Mouse (Mus musculus): ENCODE results near the gene H2-Q1.

DNA sequence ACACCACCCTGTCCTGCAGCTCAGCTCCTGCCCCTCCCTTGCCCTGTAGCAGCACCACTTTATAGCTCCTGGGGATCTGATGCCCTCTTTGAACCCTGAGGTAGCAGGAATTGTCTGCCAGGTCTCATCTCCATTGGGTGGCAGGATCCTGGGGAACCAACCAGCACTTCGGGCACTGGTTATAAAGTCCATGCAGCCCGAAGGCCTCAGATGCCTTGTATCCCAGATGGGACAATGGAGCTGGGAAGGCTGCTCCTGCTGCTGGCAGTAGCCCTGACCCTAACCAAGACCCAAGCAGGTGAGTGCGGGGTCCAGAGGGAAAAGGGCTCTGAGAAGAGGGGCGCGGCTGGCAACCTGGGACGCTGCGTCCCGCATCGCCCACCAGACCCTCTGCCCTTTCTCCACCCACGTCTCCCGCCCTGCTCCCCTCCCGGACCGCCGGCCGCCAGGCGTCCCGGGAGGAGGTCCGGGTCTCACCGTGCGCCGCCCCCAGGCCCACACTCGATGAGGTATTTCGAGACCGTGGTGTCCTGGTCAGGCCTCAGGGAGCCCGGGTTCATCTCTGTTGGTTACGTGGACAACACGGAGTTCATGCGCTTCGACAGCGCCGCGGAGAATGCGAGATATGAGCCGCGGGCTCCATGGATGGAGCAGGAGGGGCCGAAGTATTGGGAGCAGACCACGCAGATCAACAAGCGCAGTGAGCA, 38.7 kb downstream of the H2-Q1 start:
- TF ChIP-seq CTCF (IDR thresholded peaks at IDR 0.05; ENCODE audit: low read depth) (no peak), EP300 (IDR thresholded peaks at IDR 0.05; ENCODE audit: low read depth) (no peak)

Data from liver, postnatal 0 days (tissue).